Mouse (Mus musculus): ENCODE measurements around the gene Ltbp4. TPM values are rescaled to one million over a fixed set of nuclear protein-coding genes. Genes with fewer than 3 reads are reported as not detected.
A peak's percentile ranks its signal among the peaks of the same experiment; 100 is the strongest.

Ltbp4 gene
- polyA plus RNA-seq, 1 experiment from 2014 or later = 10.3 TPM

GRCm38 (mm10) chr7:27311651-27312284 is 25.7 kb downstream of the Ltbp4 start:
- POLR2A ChIA-PET = no interaction called here
- in situ Hi-C loops (cut with MboI; ENCODE audit: low pct_unique_long_range_greater_than_20kb) = no loop called here
- H3K27me3 ChIP-seq = no peaks in the 10 kb centered on the region
- no peak for ATAC-seq
- TF ChIP-seq CTCF (IDR thresholded peaks at IDR 0.05) = no peak
- no peak for DNase-seq (ENCODE audit: low read depth, low spot score)
- CTCF ChIA-PET = interaction anchor here (1.5 kb wide), 1 partner anchor 9 kb away, joined by 3 read pairs; no protein-coding TSS in a partner anchor

DNA sequence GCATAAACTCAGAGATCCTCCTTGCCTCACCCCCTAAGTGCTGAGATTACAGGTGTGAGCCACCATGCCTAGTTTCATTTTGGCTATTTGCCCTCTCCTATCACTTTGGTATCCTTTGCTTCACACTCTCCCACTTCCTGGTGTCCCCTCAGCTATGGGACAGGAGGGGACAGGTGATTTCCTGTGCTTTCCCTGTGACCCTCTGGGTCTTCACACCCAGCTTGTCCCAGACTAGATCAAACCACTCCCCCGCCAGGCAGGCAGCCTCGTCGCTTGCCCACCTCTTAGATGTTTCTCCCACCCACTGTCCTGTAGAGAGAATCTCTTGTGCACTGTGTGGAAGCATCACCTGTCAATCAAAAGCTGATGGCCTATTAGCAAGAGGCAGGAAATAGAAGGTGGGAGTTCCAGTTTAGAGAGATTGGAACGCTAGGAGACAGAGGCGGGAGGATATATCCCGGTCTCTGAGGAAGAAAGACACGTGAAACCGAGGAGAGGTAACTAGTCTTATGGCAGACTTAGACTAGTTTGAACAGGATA is 26.4 kb downstream of the Ltbp4 start:
- no peak for ATAC-seq
- in situ Hi-C loops (cut with MboI; ENCODE audit: low pct_unique_long_range_greater_than_20kb) = no loop called here
- ChIA-PET CTCF (interaction anchor here (1.5 kb wide), 1 partner anchor 9 kb away, joined by 3 read pairs; no protein-coding TSS in a partner anchor), POLR2A (no interaction called here)
- no peak for DNase-seq (ENCODE audit: low read depth, low spot score)
- no peak for TF ChIP-seq CTCF (IDR thresholded peaks at IDR 0.05)
- no peaks in the 10 kb centered on the region for H3K27me3 ChIP-seq

GRCm38 (mm10) chr7:27310306-27310705 is 27.2 kb downstream of the Ltbp4 start:
- DNase-seq (ENCODE audit: low read depth, low spot score) = no peak

DNA sequence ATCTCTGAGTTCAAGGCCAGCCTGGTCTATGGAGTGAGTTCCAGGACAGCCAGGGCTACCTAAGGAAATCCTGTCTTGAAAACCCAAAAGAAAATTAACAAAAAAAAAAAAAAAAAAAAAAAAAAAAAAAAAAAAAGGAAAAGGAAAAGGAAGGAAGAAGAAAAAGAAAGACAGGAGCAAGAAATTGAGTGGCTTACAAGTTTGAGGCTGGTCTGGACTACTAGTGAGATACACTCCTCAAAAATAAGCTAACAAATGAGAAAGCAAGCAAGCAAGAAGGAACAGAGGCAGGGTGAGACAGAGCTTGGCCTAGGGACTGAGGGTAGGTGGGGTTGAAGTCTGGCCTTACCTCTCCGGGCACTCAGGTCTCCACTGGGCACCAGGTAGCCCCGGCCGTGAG is 27.7 kb downstream of the Ltbp4 start:
- ChIA-PET POLR2A (no interaction called here), CTCF (no interaction called here)
- ATAC-seq (no peak), DNase-seq (ENCODE audit: low read depth, low spot score) (no peak)
- no peaks in the 10 kb centered on the region for H3K27me3 ChIP-seq
- TF ChIP-seq CTCF (IDR thresholded peaks at IDR 0.05) = no peak
- in situ Hi-C loops (cut with MboI; ENCODE audit: low pct_unique_long_range_greater_than_20kb) = no loop called here

More at GRCm38 (mm10) chr7:27310306-27310705, 27.2 kb downstream of the Ltbp4 start:
- no peak for ATAC-seq
- ChIA-PET CTCF (no interaction called here), POLR2A (no interaction called here)
- H3K27me3 ChIP-seq = no peaks in the 10 kb centered on the region
- in situ Hi-C loops (cut with MboI; ENCODE audit: low pct_unique_long_range_greater_than_20kb) = no loop called here
- no peak for TF ChIP-seq CTCF (IDR thresholded peaks at IDR 0.05)

DNA sequence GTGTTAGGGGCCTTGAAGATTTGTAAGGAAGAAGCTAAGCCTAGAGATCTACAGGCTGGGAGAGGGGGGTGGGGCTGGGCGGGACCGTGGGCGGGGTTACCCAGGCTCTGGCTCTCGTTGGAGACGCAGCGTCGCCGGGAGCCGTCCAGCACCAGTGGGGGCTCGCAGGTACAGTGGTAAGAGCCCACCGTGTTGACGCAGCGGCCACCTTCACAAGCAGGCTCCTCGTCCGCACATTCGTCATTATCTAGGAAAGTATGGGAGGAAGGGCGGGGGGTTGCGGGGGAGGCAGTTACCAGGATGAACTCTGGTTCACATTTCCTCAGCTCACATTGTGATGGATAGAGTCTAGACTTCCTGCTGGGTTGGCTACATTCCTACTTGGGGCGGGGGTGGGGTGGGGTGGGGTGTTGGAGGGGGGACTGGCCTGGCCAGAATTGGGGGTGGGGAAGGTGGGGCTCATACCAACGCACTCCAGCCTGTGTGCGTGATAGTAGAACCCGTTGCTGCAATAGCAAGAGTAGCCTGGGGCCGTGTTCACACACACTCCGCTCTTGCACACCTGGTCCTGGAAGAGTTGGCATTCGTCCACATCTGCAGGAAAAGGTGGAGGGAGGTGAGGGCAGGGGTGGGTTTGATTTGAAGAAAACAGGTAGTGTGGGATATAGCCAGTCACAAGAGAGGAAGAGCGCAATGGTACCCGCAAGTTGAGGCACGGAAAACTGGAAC is 28.5 kb downstream of the Ltbp4 start:
- H3K27me3 ChIP-seq = no peaks in the 10 kb centered on the region
- CTCF ChIA-PET = no interaction called here
- ATAC-seq (no peak), DNase-seq (ENCODE audit: low read depth, low spot score) (no peak)
- POLR2A ChIA-PET = no interaction called here
- in situ Hi-C loops (cut with MboI; ENCODE audit: low pct_unique_long_range_greater_than_20kb) = no loop called here
- TF ChIP-seq CTCF (IDR thresholded peaks at IDR 0.05) = no peak

GRCm38 (mm10) chr7:27307551-27307950 is 29.9 kb downstream of the Ltbp4 start:
- POLR2A ChIA-PET = interaction anchor here (0.6 kb wide), 1 partner anchor 312 kb away, joined by 3 read pairs; no protein-coding TSS in a partner anchor
- TF ChIP-seq CTCF (IDR thresholded peaks at IDR 0.05) = peak; percentile 39
- in situ Hi-C loops (cut with MboI; ENCODE audit: low pct_unique_long_range_greater_than_20kb) = no loop called here
- no peaks in the 10 kb centered on the region for H3K27me3 ChIP-seq
- no peak for ATAC-seq
- DNase-seq (ENCODE audit: low read depth, low spot score) = no peak
- CTCF ChIA-PET = interaction anchor here (0.9 to 2.0 kb wide), 3 partner anchors 20 to 31 kb away, joined by 3 to 7 read pairs (median 4); no protein-coding TSS in a partner anchor

GRCm38 (mm10) chr7:27306161-27307160 is 31.0 kb downstream of the Ltbp4 start:
- DNase-seq (ENCODE audit: low read depth, low spot score) = no peak
- peak; percentile 75 for TF ChIP-seq CTCF (IDR thresholded peaks at IDR 0.05)
- in situ Hi-C loops (cut with MboI; ENCODE audit: low pct_unique_long_range_greater_than_20kb) = no loop called here
- ChIA-PET POLR2A (no interaction called here), CTCF (interaction anchor here (0.6 to 2.0 kb wide), 6 partner anchors 12 to 92 kb away, joined by 3 to 10 read pairs (median 4); no protein-coding TSS in a partner anchor)
- no peaks in the 10 kb centered on the region for H3K27me3 ChIP-seq
- no peak for ATAC-seq

DNA sequence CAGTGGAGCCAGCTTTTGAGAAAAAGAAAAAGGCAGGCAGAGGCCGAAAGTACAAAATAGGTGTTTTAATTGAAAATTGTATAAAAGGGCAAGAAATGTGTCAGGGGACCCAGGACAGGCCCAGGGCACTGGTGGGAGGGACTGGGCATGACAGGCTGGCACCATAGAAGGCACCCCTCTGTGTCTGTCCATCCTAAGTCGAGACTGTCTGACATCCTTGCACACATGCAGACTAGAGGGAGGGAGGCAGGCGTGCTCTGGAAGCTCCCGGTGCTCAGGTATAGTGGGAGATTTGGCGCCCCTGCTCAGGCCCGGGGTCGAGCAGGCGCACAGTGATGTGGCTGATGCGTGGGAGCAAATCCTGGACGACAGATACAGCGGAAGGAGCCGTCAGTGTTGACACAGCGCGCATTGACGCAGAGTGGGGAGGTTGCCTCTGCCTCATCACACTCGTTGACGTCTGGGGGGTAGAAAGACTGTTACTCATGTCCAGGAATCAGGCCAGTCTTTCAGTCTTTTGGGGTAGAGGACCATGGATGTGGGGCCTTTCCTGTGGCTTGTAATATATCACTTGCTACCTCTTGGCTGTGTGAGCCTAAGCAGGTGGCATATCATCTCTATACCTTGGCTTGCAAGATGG is 32.3 kb downstream of the Ltbp4 start:
- in situ Hi-C loops (cut with MboI; ENCODE audit: low pct_unique_long_range_greater_than_20kb) = no loop called here

GRCm38 (mm10) chr7:27302172-27302571 is 35.3 kb downstream of the Ltbp4 start:
- POLR2A ChIA-PET = no interaction called here
- no peak for DNase-seq (ENCODE audit: low read depth, low spot score)
- no peaks in the 10 kb centered on the region for H3K27me3 ChIP-seq
- peak; percentile 52 for ATAC-seq
- peak; percentile 98 for TF ChIP-seq CTCF (IDR thresholded peaks at IDR 0.05)
- in situ Hi-C loops (cut with MboI; ENCODE audit: low pct_unique_long_range_greater_than_20kb) = no loop called here
- CTCF ChIA-PET = interaction anchor here (1.0 to 1.9 kb wide), 7 partner anchors 9 to 29 kb away, joined by 3 to 17 read pairs (median 5); no protein-coding TSS in a partner anchor

More for the DNA sequence above, 32.3 kb downstream of the Ltbp4 start:
- no peak for ATAC-seq
- DNase-seq (ENCODE audit: low read depth, low spot score) = no peak
- POLR2A ChIA-PET = no interaction called here
- CTCF ChIA-PET = interaction anchor here (1.3 to 1.8 kb wide), 2 partner anchors 11 to 27 kb away, joined by 4 to 10 read pairs; no protein-coding TSS in a partner anchor
- H3K27me3 ChIP-seq = no peaks in the 10 kb centered on the region
- TF ChIP-seq CTCF (IDR thresholded peaks at IDR 0.05) = no peak
